Mouse (Mus musculus) adrenal gland, postnatal 25 days (tissue): ENCODE results near the gene Ccdc69. TPM values are rescaled to one million over a fixed set of nuclear protein-coding genes. Genes with fewer than 3 reads are reported as not detected.
A peak's percentile ranks its signal among the peaks of the same experiment; 100 is the strongest.

Source experiments
- DNase-seq: peaks from one replicate; pipeline ENCODE4 v3.0.0; 2021; ENCODE audit warnings: mixed read lengths
- total RNA-seq: library from RNA; stranded (reverse); gene quantifications from 2 replicates; pipeline ENCODE4 v1.2.3, GENCODE M21; 2021

The Ccdc69 gene
- total RNA-seq, 1 experiment from 2014 or later: 8.8 TPM

DNA sequence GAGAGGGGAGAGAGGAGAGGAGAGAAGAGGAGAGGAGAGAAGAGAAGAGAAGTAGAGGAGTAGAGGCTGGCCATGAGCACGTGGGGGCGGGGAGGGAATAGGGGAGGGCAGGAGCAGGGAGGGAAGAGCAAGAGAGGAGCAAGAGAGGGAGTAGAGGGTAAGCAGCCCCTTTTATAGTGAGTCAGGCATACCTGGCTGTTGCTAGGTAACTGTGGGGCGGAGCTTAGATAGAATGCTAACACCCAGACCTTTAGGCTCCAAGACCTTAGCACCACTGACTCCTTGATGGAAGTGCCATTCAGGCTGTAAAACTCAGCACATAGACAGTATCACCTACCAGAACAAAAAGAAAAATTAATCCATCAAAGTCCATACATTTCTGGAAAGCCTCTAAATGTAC lies 41.3 kb downstream of the Ccdc69 start:
- DNase-seq: no peak

DNA sequence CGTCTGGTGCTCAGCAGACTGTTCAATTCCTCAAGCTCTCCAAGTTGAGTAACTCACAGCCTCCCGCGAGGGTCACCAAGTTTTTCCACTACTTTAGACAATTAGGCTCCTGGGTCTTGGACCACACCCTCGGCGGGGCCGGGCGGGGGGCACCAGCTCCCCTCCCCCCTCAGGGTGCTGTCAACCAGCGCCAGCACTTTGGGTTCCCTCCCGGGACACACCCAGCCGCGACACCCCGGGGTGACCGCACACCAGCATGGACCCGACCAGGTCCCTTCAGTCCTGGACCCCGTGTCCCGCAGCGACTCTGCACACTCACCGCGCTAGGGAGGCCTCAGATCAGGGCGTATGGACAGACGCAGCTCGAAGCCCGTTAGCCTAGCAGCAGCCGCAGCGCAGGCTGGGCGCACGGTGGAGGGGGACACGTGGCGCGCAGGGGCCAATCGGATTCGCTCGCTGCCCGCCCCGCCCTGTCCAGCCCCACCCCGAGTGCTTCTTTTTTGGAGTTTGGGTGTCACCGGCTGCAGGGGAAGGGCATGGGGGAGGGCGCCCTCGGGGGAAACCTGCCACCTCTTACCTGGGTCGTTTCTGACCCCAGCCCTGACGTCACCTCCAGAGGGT lies 44.8 kb downstream of the Ccdc69 start, which contains the start of gene Anxa6:
Anxa6 (minus strand) TSS at position 406 of the 621 bp plus-strand sequence.
- DNase-seq: peak; percentile 90

DNA sequence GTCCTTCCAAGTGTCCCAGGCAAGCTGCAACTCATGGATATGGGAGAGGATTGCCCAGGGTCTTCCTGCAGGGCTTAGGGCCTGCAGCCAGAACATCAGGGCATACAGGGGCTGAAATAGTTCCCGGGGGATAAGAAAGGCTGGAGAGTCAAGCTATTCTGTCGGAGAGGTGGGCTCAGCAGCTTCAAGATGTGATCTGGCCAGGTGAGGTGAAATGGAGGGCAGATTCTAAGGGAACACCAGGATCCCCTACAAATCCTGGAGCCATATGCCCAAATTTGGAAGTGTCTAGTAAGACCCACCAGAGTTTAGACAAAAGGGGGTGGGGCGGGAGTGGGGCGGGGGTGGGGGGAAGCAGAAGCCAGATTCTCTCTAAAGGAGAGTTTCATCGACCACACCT lies 45.6 kb downstream of the Ccdc69 start:
- DNase-seq: no peak

DNA sequence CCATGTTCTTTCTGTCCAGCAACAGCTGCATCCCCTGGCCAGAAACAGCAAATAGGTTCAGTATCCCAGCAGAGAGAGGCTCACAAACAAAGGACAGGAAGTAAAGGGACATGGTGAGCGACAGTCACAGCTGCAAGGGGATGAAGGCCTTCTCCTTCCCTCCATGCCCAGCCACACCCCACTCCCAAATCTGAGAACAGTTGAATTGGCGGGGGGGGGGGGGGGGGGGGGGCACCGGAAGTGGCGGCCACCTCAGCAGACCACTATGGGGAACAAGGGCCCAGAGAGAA lies 46.0 kb downstream of the Ccdc69 start:
- DNase-seq: no peak

DNA sequence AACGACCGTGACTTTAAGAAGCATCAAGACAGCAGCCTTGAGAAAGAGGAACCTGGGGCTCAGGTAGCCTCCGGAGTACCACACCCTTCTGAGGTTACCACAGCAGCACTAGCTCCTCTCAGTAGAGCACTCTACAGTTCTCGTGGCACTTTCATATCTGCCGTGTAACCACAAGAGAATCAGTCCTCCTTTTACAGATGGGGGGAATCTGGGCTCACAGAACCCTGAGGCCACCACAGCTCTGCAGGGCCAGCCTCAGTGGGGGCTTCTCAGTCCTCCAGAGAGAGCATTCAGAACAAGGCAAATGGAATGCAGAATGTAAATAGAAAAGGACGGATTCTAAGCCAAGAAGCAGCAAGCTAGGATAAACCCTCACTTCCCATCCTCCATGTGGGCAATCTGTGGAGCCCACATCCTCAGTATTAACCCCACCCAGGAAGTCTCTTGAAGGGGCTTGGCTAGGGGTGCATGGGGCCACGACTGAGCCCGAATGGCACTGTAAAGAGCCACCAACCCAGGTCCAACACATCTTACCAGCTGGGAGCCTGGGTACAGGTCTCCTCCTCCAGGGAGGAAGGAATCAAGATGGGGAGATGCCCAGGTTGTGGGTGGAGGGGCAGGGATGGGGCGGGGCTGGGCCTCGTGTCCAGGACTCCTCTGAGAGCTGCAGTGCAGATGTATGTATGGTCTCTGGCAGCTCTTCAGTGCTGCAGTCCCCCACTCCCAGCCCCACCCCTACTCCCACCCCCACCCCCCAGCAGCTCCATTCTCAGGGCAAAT lies 46.5 kb downstream of the Ccdc69 start:
- no peak for DNase-seq

DNA sequence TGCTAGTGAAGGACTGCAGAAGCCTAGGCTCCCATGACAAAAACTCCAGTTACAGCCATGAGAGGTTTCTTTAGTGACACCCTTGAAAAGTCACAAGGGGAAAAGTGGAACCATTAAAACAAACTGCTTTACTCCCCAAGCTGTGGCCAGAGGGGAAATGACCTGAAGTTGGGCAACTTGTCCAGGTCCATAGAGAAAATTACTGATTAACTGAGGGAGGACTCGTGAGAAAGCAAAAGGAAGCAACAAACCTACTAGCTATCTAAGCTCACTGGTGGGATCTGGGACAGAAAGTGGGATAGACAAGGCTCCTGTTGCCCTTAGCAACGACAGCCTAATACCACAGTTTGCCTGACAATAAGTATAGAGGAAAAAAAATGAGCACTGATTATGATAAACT lies 49.4 kb downstream of the Ccdc69 start:
- DNase-seq: no peak

DNA sequence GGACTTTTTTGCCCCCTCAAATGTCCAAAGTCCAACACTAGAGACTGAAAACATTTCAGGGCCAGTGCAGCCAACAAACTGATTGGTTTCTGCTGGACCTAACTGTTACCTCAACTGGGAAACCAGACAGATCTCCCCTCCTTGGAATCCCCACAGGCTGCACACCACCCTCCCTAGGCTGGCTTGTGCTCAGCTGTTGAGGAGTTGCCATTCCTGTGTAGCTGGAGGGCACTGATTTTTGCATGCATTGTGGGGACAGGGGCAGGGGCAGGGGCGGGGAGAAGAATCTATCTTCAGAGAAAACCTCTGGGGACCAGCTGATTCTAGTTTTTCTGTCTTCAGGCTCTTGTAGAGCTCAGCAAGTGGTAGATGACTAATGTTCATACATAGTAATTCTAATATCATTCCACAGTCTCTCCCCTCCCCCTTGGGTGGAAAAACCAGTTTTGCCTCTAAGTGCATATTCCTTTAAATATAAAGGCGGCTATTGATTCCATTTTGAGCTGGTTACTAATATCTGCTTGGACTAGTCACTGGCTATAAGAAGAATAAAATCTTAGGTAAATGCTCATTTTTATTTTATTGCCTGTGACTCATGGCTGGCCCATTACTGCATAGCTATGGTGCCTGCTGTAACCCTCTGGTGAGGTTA lies 50.6 kb downstream of the Ccdc69 start:
- DNase-seq: no peak

DNA sequence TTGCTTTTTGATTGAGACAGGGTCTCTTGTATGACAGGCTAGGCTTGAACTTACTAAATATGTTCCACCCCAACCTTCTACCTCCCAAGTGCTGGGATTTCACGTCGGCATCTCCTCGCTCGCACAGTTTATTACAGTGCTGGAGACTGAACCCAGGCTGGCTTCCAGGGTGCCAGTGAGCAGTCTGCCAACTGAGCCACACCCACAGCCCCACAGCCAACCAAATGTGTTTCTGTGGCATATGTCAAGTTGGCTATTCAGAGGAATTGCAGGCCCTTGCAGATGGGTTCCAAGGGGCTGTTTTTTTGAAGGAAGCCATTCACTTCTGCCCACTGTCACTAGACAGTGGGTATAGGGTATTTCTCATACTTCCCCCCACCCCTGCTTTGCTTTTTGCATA lies 52.0 kb downstream of the Ccdc69 start:
- DNase-seq: no peak

DNA sequence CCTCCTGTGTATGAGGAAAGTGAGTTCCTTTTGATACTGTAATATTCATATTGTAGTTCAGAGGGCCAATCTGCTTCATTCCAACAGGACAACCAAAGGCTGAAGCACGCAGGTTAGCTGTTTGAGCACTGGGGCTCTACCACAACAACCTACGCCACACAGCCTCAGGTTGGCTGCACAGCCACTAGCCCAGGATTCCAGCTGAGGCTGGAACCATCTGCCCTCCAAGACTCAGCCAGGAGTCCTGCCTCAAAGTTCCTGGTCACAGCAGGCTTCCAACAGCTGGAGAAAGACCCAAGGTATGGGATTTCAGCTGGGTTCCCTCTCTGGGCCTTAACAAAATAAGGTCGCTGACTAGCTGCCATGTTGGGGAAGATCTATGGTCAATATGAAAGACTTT lies 54.3 kb downstream of the Ccdc69 start:
- DNase-seq: no peak

DNA sequence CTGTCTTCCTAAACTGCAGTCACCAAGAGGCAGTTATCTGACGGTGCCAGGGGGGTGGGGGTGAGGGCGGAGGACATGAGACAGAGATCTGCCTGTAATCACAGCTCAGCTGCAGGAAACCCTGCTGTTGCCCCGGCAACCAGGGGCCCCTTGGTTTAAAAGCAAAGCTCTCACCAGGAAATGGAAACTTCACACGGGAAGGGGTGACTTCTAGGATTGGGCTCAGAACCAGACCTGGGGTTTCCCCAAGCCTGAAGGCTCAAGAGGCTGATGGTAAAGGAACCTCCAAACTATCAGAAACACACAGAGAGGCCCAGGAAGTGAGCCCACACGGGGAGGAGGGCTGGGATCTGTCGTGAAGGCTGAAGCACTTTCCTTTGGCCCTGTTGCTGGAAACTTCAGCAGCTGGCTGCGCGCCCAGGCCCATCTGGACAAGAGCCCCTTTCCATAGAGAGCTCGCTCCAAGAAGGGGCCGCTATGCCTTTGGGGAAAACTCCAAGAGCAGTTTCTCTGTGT lies 54.8 kb downstream of the Ccdc69 start:
- DNase-seq: peak; percentile 80

DNA sequence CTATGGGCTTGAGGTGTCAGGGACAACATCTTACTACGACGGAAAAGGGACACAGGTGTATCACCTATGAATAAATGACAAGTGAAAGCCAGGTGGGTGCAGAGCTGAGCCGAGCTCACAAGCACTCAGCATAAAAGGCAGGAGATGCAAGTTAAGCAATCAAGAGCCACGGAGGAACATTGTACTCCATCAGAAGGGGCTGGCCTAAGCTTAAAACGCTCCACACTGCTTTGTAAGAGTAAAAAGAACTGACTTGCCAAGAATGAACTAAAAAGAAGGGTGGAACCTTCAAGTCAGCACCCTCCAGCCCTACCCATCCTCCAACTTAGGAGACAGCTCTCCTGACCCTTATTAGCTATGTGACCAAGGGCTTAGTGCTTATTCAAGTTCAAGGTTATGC lies 55.4 kb downstream of the Ccdc69 start:
- no peak for DNase-seq

DNA sequence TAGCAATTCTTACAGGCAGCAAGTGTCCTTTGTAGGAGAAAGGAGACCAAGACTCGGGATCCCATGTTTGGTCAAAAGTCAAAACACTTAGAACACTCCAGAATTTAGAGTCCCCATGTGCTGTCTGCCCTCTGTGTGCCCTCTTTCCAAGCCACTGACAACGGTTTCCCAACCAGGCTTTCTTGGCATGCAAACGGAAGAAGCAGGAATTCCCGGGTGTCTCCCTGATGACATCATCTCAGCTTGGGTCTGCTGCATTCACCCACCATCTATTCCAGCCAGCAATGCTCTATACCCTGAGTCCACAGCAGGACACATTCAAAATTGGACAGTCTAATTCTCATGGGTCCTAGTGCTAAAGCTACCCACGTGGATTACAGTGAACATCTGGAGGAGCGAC lies 56.1 kb downstream of the Ccdc69 start:
- DNase-seq: no peak

DNA sequence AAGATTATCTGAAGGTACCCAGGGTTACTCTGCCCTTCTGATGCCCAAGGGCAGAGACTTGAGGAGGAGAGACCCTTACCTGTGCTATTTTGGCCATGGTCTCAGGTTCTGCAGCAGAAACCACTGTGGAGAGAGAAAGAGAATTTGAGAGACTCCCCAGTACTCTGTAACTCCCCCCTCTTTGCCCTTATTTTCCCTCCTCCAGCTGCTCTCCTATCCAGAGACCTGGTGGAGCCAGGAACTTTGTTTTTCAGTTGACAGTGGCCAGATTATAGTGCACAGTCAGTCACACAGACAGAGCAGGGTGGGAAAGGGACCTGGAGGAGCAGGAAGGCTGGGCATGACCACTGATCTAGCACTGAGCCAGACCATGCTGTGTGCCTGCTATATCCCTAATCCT lies 56.5 kb downstream of the Ccdc69 start:
- no peak for DNase-seq

DNA sequence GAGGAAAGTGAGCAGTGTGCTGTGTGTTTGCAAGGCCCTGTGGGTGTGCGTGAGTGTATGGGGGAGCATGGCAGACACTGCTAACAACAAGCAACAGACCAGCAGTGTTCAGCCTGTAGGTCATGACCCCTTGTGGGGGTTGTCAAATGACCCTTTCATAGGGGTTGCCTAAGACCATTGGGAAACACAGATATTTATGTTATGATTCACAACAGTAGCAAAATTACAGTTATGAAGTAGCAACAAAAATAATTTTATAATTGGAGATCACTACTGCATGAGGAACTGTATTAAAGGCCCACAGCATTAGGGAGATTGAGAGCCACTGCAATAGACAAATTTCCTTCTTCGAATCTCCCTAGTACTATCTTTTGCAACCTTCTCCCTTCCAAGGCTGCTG lies 58.2 kb downstream of the Ccdc69 start:
- DNase-seq: no peak

DNA sequence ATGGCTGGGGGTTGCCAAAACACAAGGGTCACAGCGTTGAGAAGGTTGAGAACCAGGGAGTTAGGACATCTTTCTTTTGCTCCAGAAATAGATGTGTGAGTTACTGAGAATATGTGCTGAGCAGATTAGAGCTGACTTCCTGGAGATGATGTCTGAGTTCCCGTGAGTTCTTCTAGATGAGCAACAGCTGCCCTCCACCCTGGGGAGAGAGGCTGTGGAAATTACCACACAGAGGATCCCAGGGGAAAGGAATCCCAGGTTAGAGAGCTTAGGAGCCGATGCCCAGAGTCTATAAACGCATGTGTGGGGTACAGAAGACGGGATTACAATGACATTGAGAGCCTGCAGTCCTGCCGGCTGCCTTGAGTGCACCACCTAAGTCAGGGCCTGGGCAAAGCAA lies 59.9 kb downstream of the Ccdc69 start:
- no peak for DNase-seq

DNA sequence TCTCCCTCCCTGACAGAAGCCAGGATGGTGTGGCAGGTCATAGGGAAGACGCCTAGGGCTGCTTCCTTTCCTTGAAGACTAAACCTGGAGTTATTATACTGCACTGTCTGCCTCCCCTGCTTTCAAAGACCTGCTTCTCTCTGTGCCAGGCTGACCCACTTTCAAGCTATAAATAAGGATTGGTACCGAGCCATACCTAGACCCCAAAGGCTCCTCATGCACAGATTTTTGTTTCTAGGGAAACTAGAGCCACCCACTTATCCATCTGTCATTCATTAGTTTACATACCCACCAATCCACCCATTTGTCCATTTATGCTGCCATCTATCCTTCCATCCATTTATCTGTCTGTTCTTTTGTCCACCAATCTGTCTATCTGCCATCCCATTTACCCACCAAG lies 60.7 kb downstream of the Ccdc69 start:
- DNase-seq: no peak

DNA sequence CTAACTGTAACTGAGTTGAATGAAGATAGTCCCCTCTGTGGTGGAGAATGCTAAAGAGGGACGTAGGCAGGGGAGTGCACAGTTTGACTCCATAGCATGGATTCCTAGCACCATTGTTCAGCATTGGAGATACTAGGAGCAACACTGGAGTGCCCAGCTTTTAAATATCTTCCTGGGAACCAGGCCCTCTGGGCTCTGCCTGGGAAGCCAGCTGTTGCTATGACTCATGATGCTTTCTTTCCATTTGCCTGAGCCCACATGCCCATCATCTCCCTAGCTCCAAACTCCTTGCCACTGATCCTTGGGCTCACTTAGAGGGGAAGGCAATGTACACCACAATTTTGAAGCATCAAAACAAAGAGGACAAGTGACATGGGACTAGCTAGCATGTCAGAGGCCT lies 61.2 kb downstream of the Ccdc69 start:
- DNase-seq: no peak

DNA sequence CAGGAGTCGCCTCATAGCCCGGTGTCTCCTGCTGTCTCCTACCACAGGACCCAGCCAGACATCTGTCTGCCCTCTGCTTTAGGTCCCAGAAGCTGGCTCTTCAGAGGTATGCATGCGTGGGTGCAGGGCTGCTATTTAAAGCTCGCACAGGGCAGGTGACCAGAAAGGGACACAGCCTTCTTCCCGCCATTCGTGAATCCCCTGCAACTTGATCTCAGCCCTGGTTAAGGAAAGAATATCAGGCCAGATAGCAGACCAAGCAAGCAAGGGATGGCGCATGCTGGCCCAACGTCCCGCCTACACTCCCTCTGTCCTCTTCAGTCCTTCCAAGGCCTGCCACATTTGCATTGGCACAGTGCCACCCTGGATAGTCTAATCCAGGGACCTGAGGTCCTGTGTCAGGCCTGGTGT lies 62.1 kb downstream of the Ccdc69 start:
- peak; percentile 78 for DNase-seq

DNA sequence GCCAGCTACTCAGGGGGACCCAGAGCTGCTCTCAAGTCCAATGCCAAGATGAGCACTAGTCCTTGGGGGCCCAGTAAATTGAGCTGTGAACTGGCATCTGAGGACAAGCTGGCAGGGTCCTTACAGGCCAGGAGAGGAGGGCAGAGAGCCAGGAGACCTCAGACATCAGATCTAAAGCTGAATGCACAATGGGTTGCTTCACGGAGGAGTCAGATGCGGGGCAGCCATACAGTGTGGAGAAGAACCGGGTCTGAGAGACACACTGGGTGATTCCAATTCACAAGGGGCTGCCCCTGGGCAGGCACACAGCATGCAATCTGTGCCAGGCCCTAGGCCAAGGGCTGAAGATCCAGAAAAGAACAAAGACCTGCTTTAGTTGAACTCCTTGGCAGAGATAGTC lies 62.7 kb downstream of the Ccdc69 start:
- DNase-seq: no peak

DNA sequence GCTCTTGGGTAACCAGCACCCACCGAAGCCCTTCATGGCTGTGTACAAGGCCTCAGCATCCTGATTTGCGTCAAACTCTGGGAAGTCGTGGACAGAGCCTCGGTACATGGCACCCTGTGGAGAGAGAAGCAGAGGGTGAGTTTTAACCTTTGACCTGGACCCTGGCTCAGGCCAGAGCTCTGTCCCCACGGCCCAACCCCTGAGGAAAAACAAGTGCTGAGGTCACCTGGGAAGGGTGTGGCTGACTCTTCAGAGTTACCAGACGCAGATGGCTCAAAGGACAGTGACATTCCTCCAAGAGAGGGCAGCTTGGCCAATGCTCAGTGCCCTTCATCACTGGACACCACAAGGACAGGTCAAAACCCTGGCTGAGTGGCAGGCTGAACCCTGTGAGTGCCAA lies 64.1 kb downstream of the Ccdc69 start:
- no peak for DNase-seq

DNA sequence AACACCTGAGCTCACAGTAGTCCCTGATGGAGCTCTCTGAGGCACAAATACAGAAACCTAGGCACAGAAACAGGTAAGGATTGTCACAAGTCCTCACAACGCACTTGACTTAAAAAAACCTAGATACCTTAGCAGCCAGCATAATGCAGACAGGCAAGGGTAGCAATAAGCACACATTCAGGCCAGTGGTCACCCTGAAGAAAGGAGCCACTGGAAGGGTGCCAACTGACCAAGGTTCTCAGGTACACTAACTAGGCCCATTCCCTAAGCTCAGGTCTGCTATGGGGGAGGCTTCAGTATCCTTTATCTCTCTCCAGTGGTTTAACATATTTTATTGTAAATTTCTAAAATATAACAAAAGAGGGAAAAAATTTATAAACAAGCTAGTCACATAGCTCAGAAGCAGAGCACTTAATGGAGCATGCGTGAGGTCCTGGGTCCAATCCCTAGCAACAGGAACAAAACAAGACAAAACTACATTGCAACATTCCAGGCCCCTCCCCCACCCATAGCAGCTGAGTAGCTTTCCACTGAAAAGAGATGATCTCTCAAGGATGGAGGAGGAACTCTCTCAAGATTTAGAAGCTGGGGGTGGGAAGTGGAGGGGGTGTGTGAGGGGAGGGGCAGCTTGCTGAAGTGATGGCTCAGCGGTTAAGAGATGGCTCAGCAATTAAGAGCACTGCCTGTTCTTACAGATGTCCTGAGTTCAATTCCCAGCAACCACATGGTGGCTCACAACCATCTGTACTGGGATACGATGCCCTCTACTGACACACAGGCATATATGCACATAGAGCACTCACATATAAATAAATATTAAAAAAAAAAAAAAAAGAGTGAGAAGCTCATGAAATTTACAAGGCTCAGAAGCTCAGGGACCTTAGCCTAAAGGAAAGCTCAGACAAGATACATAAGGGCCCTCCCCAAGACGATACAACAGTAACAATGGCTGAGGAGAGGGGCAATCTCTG lies 65.1 kb downstream of the Ccdc69 start:
- no peak for DNase-seq

DNA sequence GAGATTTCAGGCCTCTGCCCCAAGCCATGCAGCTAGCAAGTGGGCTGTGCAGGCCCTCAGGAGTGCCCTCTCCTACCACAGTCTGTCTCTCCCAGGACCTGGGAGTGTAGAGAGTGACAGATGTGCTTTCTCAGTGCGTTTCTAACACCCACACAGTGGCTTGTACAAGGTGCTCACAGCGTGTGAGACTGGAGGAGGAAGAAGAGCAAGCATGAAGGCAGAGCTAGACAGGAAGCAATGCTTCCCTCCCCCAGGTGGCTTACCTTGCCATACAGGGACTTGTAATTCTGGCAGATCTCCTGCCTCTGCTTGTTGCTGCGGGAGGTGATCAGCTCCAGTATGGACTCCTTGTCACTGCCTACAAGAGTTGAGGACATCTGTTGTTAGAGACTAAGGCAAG lies 66.5 kb downstream of the Ccdc69 start:
- no peak for DNase-seq
